29 mouse cellular contexts compared by ENCODE assay signal in the genomic region with DNA sequence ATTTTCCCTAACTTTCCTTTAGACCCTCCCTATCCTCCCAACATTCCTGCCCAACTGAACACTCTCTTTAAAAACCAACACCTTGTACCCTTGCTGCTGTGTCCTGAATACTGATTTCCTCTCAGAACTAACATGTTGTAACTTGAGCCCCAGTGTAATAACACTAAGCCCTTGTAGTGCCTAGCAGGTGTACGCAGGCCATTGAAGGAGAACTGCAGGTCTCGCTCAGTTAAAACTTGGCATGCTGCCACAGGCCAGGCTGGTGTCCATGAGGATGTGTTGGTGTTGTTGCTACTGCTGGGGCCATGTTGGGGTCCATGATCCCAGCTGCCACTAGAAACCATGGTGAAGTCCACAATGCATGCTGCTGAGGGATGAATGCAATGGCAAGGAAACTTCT. TPM values are rescaled to one million over a fixed set of nuclear protein-coding genes. Genes with fewer than 3 reads are reported as not detected.
A peak's percentile ranks its signal among the peaks of the same experiment; 100 is the strongest.
DNase-seq lines count a peak whose midpoint lies in the region; ATAC-seq and TF ChIP-seq lines count a peak whose summit lies in the region.
"Had no signal": no experiment of that assay in that cellular context is flagged by ENCODE, and none has a peak within 500 bp of the region (broad histone marks: within the 10 kb centered on the region; RNA-seq: fewer than 3 reads in every experiment).

No protein-coding gene starts in this region.

- peak; percentile 65 for ATAC-seq in kidney, embryonic 16.5 days (ENCODE audit: low FRiP score, low TSS enrichment)
- ATAC-seq in limb, embryonic 12.5 days (ENCODE audit: insufficient number of reproducible peaks, insufficient read depth, low FRiP score, low TSS enrichment, low read depth) = peak; percentile 88
- ATAC-seq: forebrain, embryonic 16.5 days; intestine, embryonic 15.5 days; midbrain, embryonic 16.5 days had no signal

- H3K9ac ChIP-seq in kidney, embryonic 16.5 days (replicated peaks; ENCODE audit: low read length) = no peak overlapping the region
- H3K9ac ChIP-seq in limb, embryonic 12.5 days (replicated peaks) = no peak overlapping the region
- H3K9ac ChIP-seq: hindbrain, embryonic 14.5 days; intestine, embryonic 15.5 days; liver, embryonic 15.5 days; neural tube, embryonic 13.5 days had no signal

- no peak for TF ChIP-seq CTCF in cerebellum, adult 2 months (IDR thresholded peaks at IDR 0.05; ENCODE audit: borderline replicate concordance, insufficient read depth, low read depth, low read length)

- intact Hi-C loops in left cerebral cortex, postnatal 4 days (cut with DNase I) = no loop called here
- intact Hi-C loops in left cerebral cortex, postnatal 25 days (cut with DNase I) = no loop called here
- intact Hi-C loops in heart, postnatal 25 days (cut with DNase I) = no loop called here

- H3K4me2 ChIP-seq in kidney, embryonic 16.5 days (replicated peaks; ENCODE audit: low read depth, low read length) = no peak overlapping the region
- H3K4me2 ChIP-seq in limb, embryonic 12.5 days = no peak overlapping the region
- H3K4me2 ChIP-seq: hindbrain, embryonic 14.5 days; intestine, embryonic 15.5 days; liver, embryonic 15.5 days; neural tube, embryonic 13.5 days had no signal

- H3K27ac ChIP-seq in cerebellum, adult 2 months (ENCODE audit: insufficient read depth, low read length) = no peak overlapping the region
- H3K27ac ChIP-seq in kidney, embryonic 16.5 days (ENCODE audit: low read length) = no peak overlapping the region
- no peak overlapping the region for H3K27ac ChIP-seq in limb, embryonic 12.5 days
- H3K27ac ChIP-seq: forebrain, embryonic 10.5 days; hindbrain, embryonic 14.5 days; intestine, embryonic 15.5 days; liver, embryonic 15.5 days; macrophage; midbrain, embryonic 10.5 days; neural tube, embryonic 13.5 days; stomach, postnatal 0 days had no signal

- no peaks in the 10 kb centered on the region for H3K36me3 ChIP-seq in kidney, embryonic 16.5 days (ENCODE audit: insufficient read depth, low read length)
- H3K36me3 ChIP-seq in limb, embryonic 12.5 days = no peaks in the 10 kb centered on the region
- H3K36me3 ChIP-seq: forebrain, embryonic 10.5 days; intestine, embryonic 15.5 days; liver, embryonic 15.5 days; midbrain, embryonic 10.5 days; neural tube, embryonic 13.5 days had no signal

- 80% methylated on average over 2 of the region's 2 CpGs for WGBS in cerebellum, adult 2 months
- 33% methylated on average over 2 of the region's 2 CpGs for WGBS in kidney, embryonic 16.5 days
- WGBS in limb, embryonic 12.5 days = 28% methylated on average over 2 of the region's 2 CpGs

- peak; percentile 27 to 29 for DNase-seq in cerebellum, postnatal 10 days
- no peak for DNase-seq in cerebellum, adult 2 months
- DNase-seq in left cerebral cortex, postnatal 4 days = peak; percentile 18
- no peak for DNase-seq in left cerebral cortex, postnatal 25 days (ENCODE audit: low spot score in 2 of 2)
- DNase-seq in heart, postnatal 25 days (ENCODE audit: low spot score) = no peak
- no peak for DNase-seq in spleen, postnatal 10 days (ENCODE audit: low spot score in 2 of 2)
- DNase-seq: adrenal gland, postnatal 10 days; cerebellum, adult 8-10 months; gastrocnemius, postnatal 25 days; heart, adult 18-20 months; heart, postnatal 36 days; thymus, adult 2 months had no signal

- H3K4me1 ChIP-seq in cerebellum, adult 2 months (ENCODE audit: control insufficient read depth, insufficient read depth, low read length) = no peaks in the 10 kb centered on the region; the same call in 1 of the 2 replicates
- 0 out of 2 replicates have a peak, but pooled peaks cover 3% of the 10 kb centered on the region for H3K4me1 ChIP-seq in kidney, embryonic 16.5 days (ENCODE audit: insufficient read depth, low read length)
- peaks cover 4% of the 10 kb centered on the region for H3K4me1 ChIP-seq in limb, embryonic 12.5 days (replicated peaks)
- H3K4me1 ChIP-seq: forebrain, embryonic 10.5 days; intestine, embryonic 15.5 days; liver, embryonic 15.5 days; midbrain, embryonic 10.5 days; neural tube, embryonic 13.5 days had no signal

- no peaks in the 10 kb centered on the region for H3K27me3 ChIP-seq in cerebellum, adult 2 months (ENCODE audit: control insufficient read depth, insufficient read depth, low read length)
- no peaks in the 10 kb centered on the region for H3K27me3 ChIP-seq in kidney, embryonic 16.5 days (ENCODE audit: insufficient read depth, low read length)
- H3K27me3 ChIP-seq in limb, embryonic 12.5 days = no peaks in the 10 kb centered on the region
- H3K27me3 ChIP-seq: intestine, embryonic 15.5 days; liver, embryonic 15.5 days; neural tube, embryonic 13.5 days had no signal

- TF ChIP-seq POLR2A in cerebellum, adult 2 months (IDR thresholded peaks at IDR 0.05; ENCODE audit: borderline replicate concordance, insufficient read depth, low read length) = no peak

- no peak overlapping the region for H3K4me3 ChIP-seq in cerebellum, adult 2 months (replicated peaks; ENCODE audit: insufficient read depth, low read depth, low read length)
- H3K4me3 ChIP-seq in kidney, embryonic 16.5 days (ENCODE audit: low read length) = no peak overlapping the region
- H3K4me3 ChIP-seq in limb, embryonic 12.5 days (replicated peaks) = no peak overlapping the region
- H3K4me3 ChIP-seq: forebrain, embryonic 10.5 days; intestine, embryonic 15.5 days; liver, embryonic 15.5 days; midbrain, embryonic 10.5 days; myocyte; neural tube, embryonic 13.5 days had no signal

- H3K9me3 ChIP-seq in kidney, embryonic 16.5 days (ENCODE audit: low read length) = no peaks in the 10 kb centered on the region
- H3K9me3 ChIP-seq in limb, embryonic 12.5 days = no peaks in the 10 kb centered on the region
- H3K9me3 ChIP-seq: forebrain, embryonic 10.5 days; intestine, embryonic 15.5 days; liver, embryonic 15.5 days; midbrain, embryonic 10.5 days; neural tube, embryonic 13.5 days had no signal

RNA-seq across cellular contexts. Expression of gene Spata19, which starts 27.5 kb away (rescaled TPM):
- polyA plus RNA-seq in cerebellum, adult 2 months (2012; rRNA removed) = 0.67 and 0.85 TPM in 2 replicates
- not detected for total RNA-seq in left cerebral cortex, postnatal 4 days (2021)
- total RNA-seq in left cerebral cortex, postnatal 25 days (2021) = under 1 TPM in 1 of 2 experiments, not detected in 1; 0.96 TPM
- not detected in 2 replicates for polyA plus RNA-seq in kidney, embryonic 16.5 days (2015; fragmentation: Nextera tagmentation; extraction: Ambion mirVana)
- not detected in 2 replicates for polyA plus RNA-seq in limb, embryonic 12.5 days (2016; fragmentation: Nextera tagmentation; extraction: Ambion mirVana)
- not detected for total RNA-seq in heart, postnatal 25 days (2021)
- total RNA-seq: adrenal gland, postnatal 10 days; gastrocnemius, postnatal 25 days; heart, adult 18-20 months; heart, postnatal 36 days; layer of hippocampus, postnatal 14 days had no signal
- polyA plus RNA-seq: forebrain, embryonic 10.5 days; forebrain, embryonic 16.5 days; heart, embryonic 14.5 days; intestine, embryonic 15.5 days; limb, embryonic 14.5 days; liver, embryonic 15.5 days; lung, embryonic 16.5 days; macrophage; midbrain, embryonic 10.5 days; midbrain, embryonic 16.5 days; myocyte; neural tube, embryonic 13.5 days; stomach, postnatal 0 days had no signal

Comparison
In these comparisons a context has a peak if more than half of its experiments do, and no peak if none do; other contexts are left out.
1. DNase-seq: peak in cerebellum, postnatal 10 days (2 of 2) and left cerebral cortex, postnatal 4 days (single experiment); none in cerebellum, adult 2 months (0 of 2), left cerebral cortex, postnatal 25 days (0 of 2), heart, postnatal 25 days (single experiment) and spleen, postnatal 10 days (0 of 2).